Mouse (Mus musculus) cerebellum, adult 8-10 months (tissue): Measurements from ENCODE around the gene Cacna2d2.

ENCODE experiments used
- DNase-seq: peaks from one replicate; pipeline ENCODE4 v3.0.0; 2022

Gene Cacna2d2

GRCm38 (mm10) chr9:107464130-107464529, 64.7 kb downstream of the Cacna2d2 start:
- DNase-seq = no peak

- DNase-seq = no peak
Observed at GRCm38 (mm10) chr9:107465657-107466056, 66.2 kb downstream of the Cacna2d2 start.

- DNase-seq = no peak
Observed at GRCm38 (mm10) chr9:107469213-107469795, 69.9 kb downstream of the Cacna2d2 start.

- no peak for DNase-seq
Observed at GRCm38 (mm10) chr9:107470427-107470826, 71.0 kb downstream of the Cacna2d2 start.

- DNase-seq = no peak
Observed at GRCm38 (mm10) chr9:107474016-107474415, 74.6 kb downstream of the Cacna2d2 start.

- DNase-seq = no peak
Observed at GRCm38 (mm10) chr9:107478979-107479378, 79.6 kb downstream of the Cacna2d2 start.

GRCm38 (mm10) chr9:107479593-107479992, 80.2 kb downstream of the Cacna2d2 start:
- no peak for DNase-seq

GRCm38 (mm10) chr9:107480477-107481069, 81.2 kb downstream of the Cacna2d2 start:
- DNase-seq = no peak

- no peak for DNase-seq
Observed at GRCm38 (mm10) chr9:107481340-107481739, 81.9 kb downstream of the Cacna2d2 start.

- DNase-seq = no peak
Observed at GRCm38 (mm10) chr9:107482004-107482403, 82.6 kb downstream of the Cacna2d2 start.

GRCm38 (mm10) chr9:107482770-107483169, 83.4 kb downstream of the Cacna2d2 start:
- no peak for DNase-seq

GRCm38 (mm10) chr9:107483714-107484113, 84.3 kb downstream of the Cacna2d2 start:
- no peak for DNase-seq

- peak; percentile 84 for DNase-seq
Observed at GRCm38 (mm10) chr9:107484302-107484701, 84.9 kb downstream of the Cacna2d2 start.

- no peak for DNase-seq
Observed at GRCm38 (mm10) chr9:107484766-107485165, 85.4 kb downstream of the Cacna2d2 start.

GRCm38 (mm10) chr9:107486086-107486485, 86.7 kb downstream of the Cacna2d2 start:
- no peak for DNase-seq

- no peak for DNase-seq
Observed at GRCm38 (mm10) chr9:107486507-107487225, 87.3 kb downstream of the Cacna2d2 start.

- DNase-seq = no peak
Observed at GRCm38 (mm10) chr9:107490146-107490545, 90.7 kb downstream of the Cacna2d2 start.

- no peak for DNase-seq
Observed at GRCm38 (mm10) chr9:107490625-107491024, 91.2 kb downstream of the Cacna2d2 start.

- no peak for DNase-seq
Observed at GRCm38 (mm10) chr9:107493511-107493910, 94.1 kb downstream of the Cacna2d2 start.

- no peak for DNase-seq
Observed at GRCm38 (mm10) chr9:107494238-107494637, 94.8 kb downstream of the Cacna2d2 start.

- no peak for DNase-seq
Observed at GRCm38 (mm10) chr9:107496359-107496758, 96.9 kb downstream of the Cacna2d2 start.

GRCm38 (mm10) chr9:107500708-107501286, 101.4 kb downstream of the Cacna2d2 start:
- no peak for DNase-seq

- DNase-seq = peak; percentile 76
Observed at GRCm38 (mm10) chr9:107502131-107502846, 102.9 kb downstream of the Cacna2d2 start.
